Mouse (Mus musculus): ENCODE data around the gene Svbp. TPM values are rescaled to one million over a fixed set of nuclear protein-coding genes. Genes with fewer than 3 reads are reported as not detected.

Gene Svbp
- 32.4 TPM for polyA plus RNA-seq (2017; shearing (Covaris generic))

DNA sequence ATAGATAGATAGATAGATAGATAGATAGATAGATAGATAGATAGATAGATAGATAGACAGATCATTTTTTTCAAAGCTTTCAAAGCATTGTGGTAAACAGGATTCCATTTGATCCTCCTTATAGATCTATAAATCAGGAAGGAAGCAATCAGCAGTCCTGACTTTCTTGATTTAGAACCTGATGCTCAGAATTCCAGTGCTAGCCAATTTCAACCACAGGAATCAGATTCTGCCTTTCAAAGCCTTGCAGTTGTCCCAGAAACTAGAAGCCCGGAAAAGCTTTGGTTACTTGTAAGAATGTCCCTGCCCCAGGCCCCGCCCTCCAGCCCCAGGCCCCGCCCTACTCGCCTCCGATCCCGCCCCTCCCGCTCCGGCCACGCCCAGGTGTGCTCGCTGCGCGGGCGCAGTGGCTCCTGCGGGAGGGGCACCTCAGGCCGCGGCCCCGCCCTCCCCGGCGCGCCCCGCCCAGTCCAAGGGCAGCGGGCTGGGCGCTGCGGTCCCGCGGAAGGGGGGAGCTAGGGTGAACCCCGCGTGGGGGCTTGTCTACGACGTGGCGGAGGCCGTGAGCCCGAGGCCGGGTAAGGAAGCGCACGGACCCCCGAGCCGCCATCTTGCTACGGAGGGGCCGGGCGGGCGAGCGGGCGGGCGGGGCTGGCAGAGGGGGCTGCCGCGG, at the start of gene Svbp:
TSS of gene Svbp (plus strand) at position 398 of the 673 bp plus-strand sequence.

DNA sequence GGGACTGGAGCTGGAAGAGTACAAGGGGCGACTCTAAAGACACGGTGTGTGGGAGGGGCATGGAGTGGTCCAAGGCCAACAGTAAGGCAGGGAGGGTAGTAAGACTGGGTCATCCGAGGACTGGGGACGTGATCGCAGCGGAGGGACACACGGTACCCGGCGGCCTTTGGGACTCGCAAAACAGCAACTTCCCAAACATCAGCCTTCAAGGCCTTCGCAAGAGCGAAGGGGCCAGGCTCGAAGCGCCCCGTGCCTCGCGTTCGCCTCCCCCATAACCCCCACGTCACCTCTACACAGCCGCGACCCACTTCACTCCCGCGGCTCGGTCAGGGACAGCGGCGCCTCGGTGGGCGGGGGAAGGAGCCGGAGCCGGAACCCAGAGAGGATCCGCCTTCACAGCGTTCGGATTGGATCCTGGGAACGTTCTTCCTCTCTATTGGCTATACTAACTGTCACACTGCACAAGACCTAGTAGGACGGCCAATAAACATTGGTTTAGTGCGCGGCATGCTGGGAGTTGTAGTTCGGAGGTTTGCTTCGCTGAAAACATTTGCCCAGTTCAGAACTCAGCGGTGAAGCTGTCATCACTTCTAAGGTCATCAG, 21.2 kb upstream of the Svbp start, which contains the start of gene Zfp691:
TSS of gene Zfp691 (minus strand) at position 345 of the 603 bp plus-strand sequence.

GRCm38 (mm10) chr4:119189864-119190263, 5.2 kb upstream of the Svbp start, which contains the start of gene Ermap:
Ermap (minus strand) TSS chr4:119190011.

DNA sequence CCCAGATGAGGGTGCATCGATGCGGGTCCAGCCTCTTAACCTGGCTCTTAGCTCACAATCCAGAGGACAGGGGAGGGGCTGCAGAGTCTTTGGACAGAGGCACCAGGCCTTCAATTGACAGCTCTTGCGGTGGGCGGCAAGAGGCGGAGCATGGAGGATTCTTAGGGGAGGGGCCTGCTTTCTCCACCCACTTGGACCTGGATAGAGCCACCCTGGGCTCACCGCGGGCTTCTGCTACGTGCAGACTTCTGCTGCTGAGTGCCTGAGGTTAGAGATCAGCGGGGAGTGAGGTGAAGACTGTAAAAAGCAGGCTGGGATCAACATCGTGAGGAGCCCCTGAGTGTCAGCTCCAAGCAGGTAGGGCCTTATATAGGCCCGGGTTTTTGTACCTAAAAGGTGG, 23.1 kb downstream of the Svbp start, which contains the start of gene Tmem269:
TSS of gene Tmem269 (minus strand) at position 49 of the 400 bp plus-strand sequence.

GRCm38 (mm10) chr4:119232410-119233255, 37.5 kb downstream of the Svbp start, which contains the start of the genes AU022252 and P3h1:
AU022252 (minus strand) TSS chr4:119232712.
P3h1 (plus strand) TSS chr4:119232915.

Other genes with a start within 250 kb of the Svbp start
- gene Lao1, start 233.7 kb upstream of the Svbp start, polyA plus RNA-seq (2017; shearing (Covaris generic)) = not detected
- gene Slc2a1, start 86.6 kb upstream of the Svbp start, polyA plus RNA-seq (2017; shearing (Covaris generic)) = 94.9 TPM
- gene Zfp691, start 21.1 kb upstream of the Svbp start, polyA plus RNA-seq (2017; shearing (Covaris generic)) = 1.9 TPM
- 1.3 TPM for gene Ermap, start 5.3 kb upstream of the Svbp start, polyA plus RNA-seq (2017; shearing (Covaris generic))
- gene Tmem269, start 22.9 kb downstream of the Svbp start, polyA plus RNA-seq (2017; shearing (Covaris generic)) = 0.63 TPM
- 11.3 TPM for gene AU022252, start 37.4 kb downstream of the Svbp start, polyA plus RNA-seq (2017; shearing (Covaris generic))
- 1.5 TPM for gene P3h1, start 37.6 kb downstream of the Svbp start, polyA plus RNA-seq (2017; shearing (Covaris generic))
- gene Cldn19, start 60.1 kb downstream of the Svbp start, polyA plus RNA-seq (2017; shearing (Covaris generic)) = 0.44 TPM
- 445 TPM for gene Ybx1, start 99.3 kb downstream of the Svbp start, polyA plus RNA-seq (2017; shearing (Covaris generic))
- 21.6 TPM for gene Ppih, start 125.2 kb downstream of the Svbp start, polyA plus RNA-seq (2017; shearing (Covaris generic))
- gene Ccdc30, start 220.2 kb downstream of the Svbp start, polyA plus RNA-seq (2017; shearing (Covaris generic)) = 0.71 TPM
- 12.0 TPM for gene Ppcs, start 227.1 kb downstream of the Svbp start, polyA plus RNA-seq (2017; shearing (Covaris generic))
- not detected for gene Zmynd12, start 227.5 kb downstream of the Svbp start, polyA plus RNA-seq (2017; shearing (Covaris generic))

Data from effector memory CD4-positive, alpha-beta T cell, adult 7 months (primary cell).